13 mouse cellular contexts compared by ENCODE assay signal in the genomic region with DNA sequence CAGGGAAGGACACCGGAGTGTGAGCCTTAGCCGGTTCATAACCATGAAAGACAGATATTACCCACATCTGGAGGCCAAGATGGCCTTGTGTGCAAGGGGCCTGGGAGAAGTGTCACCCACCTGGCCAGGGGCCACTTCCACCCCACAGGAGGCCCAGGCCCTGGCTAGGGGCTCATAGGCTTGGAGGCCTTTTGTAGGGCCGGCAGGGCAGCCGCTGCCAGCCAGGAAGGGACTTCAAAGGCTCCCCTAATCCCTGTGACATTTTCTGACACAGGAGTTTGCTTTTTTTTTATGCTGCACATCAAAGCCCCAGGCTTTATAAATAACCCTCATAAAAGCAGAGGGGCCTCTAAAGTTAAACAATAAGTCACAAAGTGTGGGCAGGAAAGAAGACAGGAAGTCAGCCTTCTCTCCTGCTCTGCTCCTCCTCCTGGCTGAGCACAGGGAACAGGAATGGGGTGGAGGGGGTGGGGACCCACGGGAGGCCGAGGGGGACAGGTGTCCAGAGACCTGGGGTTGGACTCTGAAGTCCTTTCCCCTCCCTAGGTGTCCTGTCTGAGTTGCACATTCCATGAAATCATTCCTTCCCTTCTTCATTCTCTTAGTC. TPM values are rescaled to one million over a fixed set of nuclear protein-coding genes. Genes with fewer than 3 reads are reported as not detected.
DNase-seq lines count a peak whose midpoint lies in the region; ATAC-seq and TF ChIP-seq lines count a peak whose summit lies in the region.
"Had no signal": no experiment of that assay in that cellular context is flagged by ENCODE, and none has a peak within 500 bp of the region (broad histone marks: within the 10 kb centered on the region; RNA-seq: fewer than 3 reads in every experiment).

No protein-coding gene starts in this region.

- WGBS in kidney, postnatal 0 days = 9% methylated on average over 6 of the region's 6 CpGs
- 6% methylated on average over 6 of the region's 6 CpGs for WGBS in limb, embryonic 11.5 days
- WGBS in small intestine, adult 2 months = 14% methylated on average over 6 of the region's 6 CpGs

- no peak overlapping the region for H3K4me2 ChIP-seq in kidney, postnatal 0 days (ENCODE audit: low read length)
- H3K4me2 ChIP-seq in limb, embryonic 11.5 days (ENCODE audit: low read depth, severe bottlenecking) = no peak overlapping the region
- H3K4me2 ChIP-seq: limb, embryonic 13.5 days had no signal

- H3K4me3 ChIP-seq in kidney, postnatal 0 days (replicated peaks; ENCODE audit: low read depth, low read length) = no peak overlapping the region
- H3K4me3 ChIP-seq in limb, embryonic 11.5 days (ENCODE audit: low read depth, low read length) = no peak overlapping the region
- H3K4me3 ChIP-seq in small intestine, adult 2 months (ENCODE audit: low read depth, low read length) = no peak overlapping the region
- H3K4me3 ChIP-seq: limb, embryonic 13.5 days had no signal

- TF ChIP-seq CTCF in kidney, postnatal 0 days (IDR thresholded peaks at IDR 0.05; ENCODE audit: low read depth) = no peak
- no peak for TF ChIP-seq CTCF in small intestine, adult 2 months (IDR thresholded peaks at IDR 0.05; ENCODE audit: extremely low read depth, insufficient read length, insufficient replicate concordance, low read depth, low read length)

- no peaks in the 10 kb centered on the region for H3K27me3 ChIP-seq in kidney, postnatal 0 days (ENCODE audit: insufficient read depth, low read length)
- H3K27me3 ChIP-seq in limb, embryonic 11.5 days (ENCODE audit: control insufficient read depth, insufficient read depth, low read length) = no peaks in the 10 kb centered on the region
- no peaks in the 10 kb centered on the region for H3K27me3 ChIP-seq in small intestine, adult 2 months (ENCODE audit: control insufficient read depth, insufficient read depth, low read length)

- peak overlapping the region; percentile 57; the same call in 1 of the 2 replicates for H3K27ac ChIP-seq in kidney, postnatal 0 days
- H3K27ac ChIP-seq in limb, embryonic 11.5 days (replicated peaks; ENCODE audit: low read depth, low read length) = peak overlapping the region; percentile 49
- H3K27ac ChIP-seq in small intestine, adult 2 months (ENCODE audit: insufficient read depth, low read depth, low read length) = 0 out of 2 replicates have a peak overlapping the region, but pooled peaks have one; percentile 8
- H3K27ac ChIP-seq: limb, embryonic 13.5 days had no signal

- no peak overlapping the region for H3K9ac ChIP-seq in kidney, postnatal 0 days (ENCODE audit: low read depth, low read length)
- no peak overlapping the region for H3K9ac ChIP-seq in limb, embryonic 11.5 days (ENCODE audit: low read length)
- H3K9ac ChIP-seq: limb, embryonic 13.5 days had no signal

- H3K36me3 ChIP-seq in kidney, postnatal 0 days (ENCODE audit: insufficient read depth, low read length) = no peaks in the 10 kb centered on the region
- H3K36me3 ChIP-seq in limb, embryonic 11.5 days (ENCODE audit: control insufficient read depth, insufficient read depth, low read length) = no peaks in the 10 kb centered on the region
- no peaks in the 10 kb centered on the region for H3K36me3 ChIP-seq in small intestine, adult 2 months (ENCODE audit: control insufficient read depth, insufficient read depth, low read length)
- H3K36me3 ChIP-seq: limb, embryonic 13.5 days had no signal

- DNase-seq in adrenal gland, adult 2 months = peak; percentile 78
- no peak for DNase-seq in adrenal gland, adult 18-20 months (ENCODE audit: low spot score in 2 of 2)
- DNase-seq in kidney, postnatal 0 days (ENCODE audit: low spot score) = no peak
- DNase-seq in kidney, postnatal 36 days = no peak
- no peak for DNase-seq in limb, embryonic 11.5 days (ENCODE audit: low spot score)
- DNase-seq in right cerebral cortex, adult 2 months (ENCODE audit: low spot score in 2 of 2) = no peak
- DNase-seq in layer of hippocampus, adult 9-10 months (ENCODE audit: low spot score) = no peak
- DNase-seq: cerebellum, adult 9-11 months; kidney, postnatal 14 days; lung, postnatal 14 days; spleen, adult 18-20 months had no signal

- H3K4me1 ChIP-seq in kidney, postnatal 0 days (replicated peaks; ENCODE audit: insufficient read depth, low read length) = peaks cover 4% of the 10 kb centered on the region; the same call in 1 of the 2 replicates
- H3K4me1 ChIP-seq in limb, embryonic 11.5 days (ENCODE audit: control insufficient read depth, insufficient read depth, low read length) = peaks cover 26% of the 10 kb centered on the region
- H3K4me1 ChIP-seq in small intestine, adult 2 months (ENCODE audit: control insufficient read depth, insufficient read depth, insufficient read length, low read length) = peaks cover 5% of the 10 kb centered on the region

- peak; percentile 37; the same call in 1 of the 2 replicates for ATAC-seq in kidney, postnatal 0 days (replicated peaks; ENCODE audit: low FRiP score, low read depth)
- no peak for ATAC-seq in limb, embryonic 11.5 days (ENCODE audit: insufficient number of reproducible peaks, low FRiP score, low TSS enrichment, low read depth)

- no peak for TF ChIP-seq POLR2A in small intestine, adult 2 months (IDR thresholded peaks at IDR 0.05; ENCODE audit: low read depth, low read length)

- no peaks in the 10 kb centered on the region for H3K9me3 ChIP-seq in kidney, postnatal 0 days (replicated peaks; ENCODE audit: low read length)
- no peaks in the 10 kb centered on the region for H3K9me3 ChIP-seq in limb, embryonic 11.5 days (ENCODE audit: control insufficient read depth, low read length)

RNA-seq across cellular contexts. Expression of a gene that starts 16.8 kb away (rescaled TPM):
- 10 to 100 TPM; 32.9 to 84.3 TPM for total RNA-seq in adrenal gland, adult 2 months (2021)
- polyA plus RNA-seq in adrenal gland, adult 2 months (2012; rRNA removed) = 68.3 and 72.0 TPM in 2 replicates
- 10 to 100 TPM; 62.7 to 76.0 TPM for total RNA-seq in adrenal gland, adult 18-20 months (2021)
- 5.0 and 5.8 TPM in 2 replicates for polyA plus RNA-seq in kidney, postnatal 0 days (2015; fragmentation: Nextera tagmentation; extraction: Ambion mirVana)
- 2.4 and 2.5 TPM in 2 replicates for polyA plus RNA-seq in limb, embryonic 11.5 days (2014; fragmentation: Nextera tagmentation; extraction: Ambion mirVana)
- polyA plus RNA-seq in small intestine, adult 2 months (2012; rRNA removed) = 2.8 and 5.3 TPM in 2 replicates

Comparison
In these comparisons a context has a peak if more than half of its experiments do, and no peak if none do; other contexts are left out.
1. RNA of a gene that starts 16.8 kb away (polyA plus RNA-seq): 68.3 to 72.0 TPM in adrenal gland, adult 2 months; 5.0 to 5.8 TPM in kidney, postnatal 0 days, 2.8 to 5.3 TPM in small intestine, adult 2 months and 2.4 to 2.5 TPM in limb, embryonic 11.5 days; every median in the first group is over 10 times any median in the second.
2. Peak in every context shown above with its lines, with median percentiles within 50 percentile points of each other: H3K27ac ChIP-seq.